Mouse (Mus musculus) spleen, adult 2 months (tissue): ENCODE results near the gene Sema3f. TPM values are rescaled to one million over a fixed set of nuclear protein-coding genes. Genes with fewer than 3 reads are reported as not detected.

ENCODE experiments used
- DNase-seq, 2 experiments: peaks; one replicate each; pipeline versions ENCODE4 v3.0.0 to v3.0.0-alpha.2; 2012 to 2021; ENCODE audit warnings: low spot score in 2 of 2, low read depth in 1 of 2
- H3K27ac ChIP-seq: fragments of 200-500 bp; 2 replicates; pipeline ENCODE4 v1.5.1; 2012; ENCODE audit warnings: low read length, inconsistent platforms; ENCODE audit not compliant: insufficient read depth
- H3K27me3 ChIP-seq: fragments of 200-500 bp; 2 replicates; pipeline ENCODE4 v1.6.1; 2012; ENCODE audit warnings: mild to moderate bottlenecking, moderate library complexity, low read length, inconsistent platforms; ENCODE audit not compliant: control insufficient read depth, insufficient read depth
- H3K36me3 ChIP-seq: fragments of 200-500 bp; 2 replicates; pipeline ENCODE4 v1.6.1; 2012; ENCODE audit warnings: mild to moderate bottlenecking, low read length, inconsistent platforms; ENCODE audit not compliant: control insufficient read depth, insufficient read depth
- H3K4me1 ChIP-seq: fragments of 200-500 bp; 2 replicates; pipeline ENCODE4 v1.6.1; 2011; ENCODE audit warnings: inconsistent platforms; ENCODE audit not compliant: control insufficient read depth, insufficient read depth, insufficient read length
- H3K4me3 ChIP-seq: fragments of 200-500 bp; 2 replicates; pipeline ENCODE4 v1.5.1; 2011; ENCODE audit warnings: mild to moderate bottlenecking, inconsistent platforms; ENCODE audit not compliant: insufficient read depth, insufficient read length; ENCODE audit errors: extremely low read depth
- CTCF ChIP-seq: fragments of 200-500 bp; IDR thresholded peaks from 2 replicates; pipeline ENCODE4 v1.5.1; 2011; ENCODE audit warnings: mild to moderate bottlenecking, inconsistent platforms; ENCODE audit not compliant: insufficient read depth, insufficient read length, insufficient replicate concordance; ENCODE audit errors: extremely low read depth
- POLR2A ChIP-seq: fragments of 200-500 bp; IDR thresholded peaks from 2 replicates; pipeline ENCODE4 v1.6.1; 2011; ENCODE audit warnings: low read depth, low read length, inconsistent platforms
- WGBS: fragments of 180-500 bp; shearing (Covaris S2); methylation state at CpG from one replicate; pipeline ENCODE4 v1.1.7; 2018; 5-methylcytosine and 5-hydroxymethylcytosine counted together
- polyA plus RNA-seq: library from polyadenylated mRNA; depleted of rRNA; stranded (reverse); fragments of >200 nt; gene quantifications from 2 replicates; pipeline ENCODE4 v1.2.3, GENCODE M21; 2012

The Sema3f gene
- polyA plus RNA-seq, 1 experiment: 61.6 TPM

DNA sequence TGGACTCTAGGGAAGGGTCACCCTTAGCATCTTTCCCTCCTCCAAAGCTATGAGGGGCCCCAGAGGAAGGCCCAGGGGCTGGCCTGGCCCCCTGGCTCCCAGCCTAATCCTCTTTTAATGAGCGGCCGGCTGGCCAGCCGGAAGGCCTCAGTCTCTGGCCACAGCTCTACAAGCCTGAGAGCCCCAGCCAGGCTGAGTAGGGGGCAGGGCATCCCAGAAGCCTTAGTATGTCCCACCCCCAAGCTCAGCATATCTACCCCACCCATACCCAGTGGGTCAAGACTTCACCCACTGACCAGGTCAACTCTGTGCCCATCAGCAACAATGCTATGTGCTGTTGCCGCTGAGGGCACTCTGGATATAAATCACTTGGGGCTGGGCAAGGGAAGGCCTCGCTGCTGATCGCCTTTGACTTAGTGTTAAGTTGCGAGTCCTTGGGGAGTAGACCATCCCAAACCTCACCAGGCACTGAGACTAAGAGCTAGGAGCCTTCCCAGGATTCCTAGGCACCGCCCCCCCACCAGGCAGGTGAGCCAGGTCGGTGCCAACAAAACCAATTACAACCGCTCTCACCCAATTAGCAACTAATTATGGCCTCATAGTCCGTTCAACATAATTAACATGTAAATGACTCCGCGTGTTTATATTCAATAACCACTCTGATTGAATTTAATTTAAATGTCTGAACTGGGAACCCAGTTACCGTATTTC, 12.3 kb downstream of the Sema3f start:
- Histone ChIP-seq H3K27me3 (no peaks in the 10 kb centered on the region), H3K4me1 (no peaks in the 10 kb centered on the region), H3K36me3 (no peaks in the 10 kb centered on the region), H3K4me3 (no peak overlapping the region), H3K27ac (peak overlapping the region; percentile 12; the same call in 1 of the 2 replicates)
- no peak for TF ChIP-seq CTCF
- no peak for TF ChIP-seq POLR2A
- 83% methylated on average over 14 of the region's 14 CpGs for WGBS
- no peak for DNase-seq

DNA sequence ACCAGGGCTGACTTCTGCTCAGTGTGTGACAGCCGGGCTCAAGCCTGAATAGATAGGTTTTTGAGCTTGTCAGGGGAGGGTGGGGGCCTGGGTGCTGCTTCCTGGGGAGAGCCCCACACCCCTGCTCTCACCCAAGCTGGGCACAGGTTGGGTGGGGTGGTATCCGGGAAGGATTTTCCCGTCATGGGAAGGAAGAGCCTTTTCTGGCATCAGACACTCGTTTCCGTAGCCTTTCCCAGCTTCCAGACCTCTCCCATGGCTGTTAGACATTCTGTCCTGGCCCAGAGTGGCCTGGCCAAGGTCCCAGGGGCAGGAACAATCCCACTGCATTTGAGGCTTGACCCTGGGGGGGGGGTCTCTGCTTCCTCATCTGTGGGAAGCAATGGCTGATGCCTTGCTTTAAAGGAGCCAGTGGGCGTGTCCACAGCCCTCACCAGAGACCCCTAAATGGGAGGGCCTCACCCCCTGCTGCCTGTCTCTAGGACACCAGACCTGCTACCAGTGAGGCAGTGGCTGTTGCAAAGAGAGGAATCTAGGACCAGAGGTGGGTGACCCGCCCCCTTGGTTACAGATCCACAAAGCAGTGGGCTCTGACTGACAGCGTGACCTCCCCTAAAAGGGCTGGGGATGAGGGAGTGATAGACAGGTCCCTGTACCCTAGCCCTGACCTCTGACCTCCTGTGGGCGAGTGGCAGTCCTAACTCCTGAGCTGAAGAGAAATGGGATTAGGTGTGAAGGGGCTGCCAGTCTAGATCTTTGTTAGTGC, 13.2 kb downstream of the Sema3f start:
- 82% methylated on average over 9 of the region's 9 CpGs for WGBS
- H3K27me3 ChIP-seq: no peaks in the 10 kb centered on the region

DNA sequence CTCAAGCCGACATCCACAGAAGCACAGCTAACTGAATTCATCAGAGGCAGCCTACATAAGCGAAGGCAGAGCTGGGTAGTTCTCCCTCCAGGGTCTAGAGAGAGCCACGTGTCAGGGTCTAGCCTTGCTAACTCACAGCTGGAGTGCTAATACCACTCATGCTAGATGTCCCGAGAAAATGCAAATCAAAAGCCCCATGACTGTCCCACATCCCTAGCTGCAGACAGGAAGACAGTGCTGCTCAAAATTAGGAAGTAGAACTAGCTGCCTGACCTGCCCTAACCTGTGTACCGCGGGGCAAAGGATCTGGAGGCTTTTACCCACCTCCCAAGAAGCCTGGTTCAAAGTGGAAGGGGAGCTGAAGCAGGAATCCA, 14.2 kb downstream of the Sema3f start:
- no peak for DNase-seq
- no peak overlapping the region for H3K4me3 ChIP-seq
- whole genome bisulfite sequencing: 10% methylated on average over 6 of the region's 6 CpGs
- H3K36me3 ChIP-seq: no peaks in the 10 kb centered on the region
- H3K27me3 ChIP-seq: no peaks in the 10 kb centered on the region
- TF ChIP-seq CTCF (no peak), POLR2A (no peak)
- no peaks in the 10 kb centered on the region for H3K4me1 ChIP-seq
- peak overlapping the region; percentile 33; the same call in 1 of the 2 replicates for H3K27ac ChIP-seq

More for the DNA sequence above, 13.2 kb downstream of the Sema3f start:
- no peak for DNase-seq
- no peak overlapping the region for H3K4me3 ChIP-seq
- H3K36me3 ChIP-seq: no peaks in the 10 kb centered on the region
- H3K4me1 ChIP-seq: no peaks in the 10 kb centered on the region
- no peak for TF ChIP-seq CTCF
- no peak for TF ChIP-seq POLR2A
- peak overlapping the region; percentile 18 for H3K27ac ChIP-seq

DNA sequence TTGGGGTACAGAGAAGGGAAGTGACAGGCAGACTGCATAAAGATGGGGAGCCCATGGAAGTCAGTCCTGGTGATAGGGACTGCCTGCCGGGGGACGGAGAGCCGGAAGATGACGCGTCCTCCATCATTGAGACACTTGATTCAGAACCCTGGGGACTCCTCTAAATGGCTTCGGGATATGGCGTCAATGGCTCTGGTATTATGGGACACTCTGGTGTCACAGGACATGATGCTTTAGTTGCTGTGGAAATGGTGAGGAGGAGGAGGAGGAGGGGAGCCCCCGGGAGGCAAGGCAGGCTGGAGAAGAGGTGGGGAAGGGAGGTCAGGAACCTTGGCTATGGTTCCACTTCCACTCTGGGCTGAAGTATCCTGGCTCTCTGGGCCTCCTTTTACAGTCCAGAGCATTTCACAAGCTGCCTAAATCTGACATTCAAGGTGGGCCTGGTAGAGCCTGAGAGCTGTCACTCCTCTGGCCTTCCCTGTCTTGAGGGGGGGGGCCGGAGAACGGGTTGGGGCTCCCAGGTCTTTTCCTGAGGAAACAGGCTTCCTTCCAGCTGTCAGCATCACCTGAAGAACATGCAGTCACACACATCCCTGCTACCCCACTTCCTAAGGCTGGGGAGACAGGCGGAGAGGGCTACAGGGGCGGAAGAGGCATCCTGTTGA, 14.7 kb downstream of the Sema3f start:
- H3K36me3 ChIP-seq: no peaks in the 10 kb centered on the region
- WGBS: 74% methylated on average over 12 of the region's 12 CpGs
- H3K27me3 ChIP-seq: no peaks in the 10 kb centered on the region
- no peak overlapping the region for H3K4me3 ChIP-seq
- DNase-seq: no peak
- no peak for TF ChIP-seq POLR2A
- TF ChIP-seq CTCF: no peak
- no peaks in the 10 kb centered on the region for H3K4me1 ChIP-seq
- H3K27ac ChIP-seq: peak overlapping the region; percentile 33

DNA sequence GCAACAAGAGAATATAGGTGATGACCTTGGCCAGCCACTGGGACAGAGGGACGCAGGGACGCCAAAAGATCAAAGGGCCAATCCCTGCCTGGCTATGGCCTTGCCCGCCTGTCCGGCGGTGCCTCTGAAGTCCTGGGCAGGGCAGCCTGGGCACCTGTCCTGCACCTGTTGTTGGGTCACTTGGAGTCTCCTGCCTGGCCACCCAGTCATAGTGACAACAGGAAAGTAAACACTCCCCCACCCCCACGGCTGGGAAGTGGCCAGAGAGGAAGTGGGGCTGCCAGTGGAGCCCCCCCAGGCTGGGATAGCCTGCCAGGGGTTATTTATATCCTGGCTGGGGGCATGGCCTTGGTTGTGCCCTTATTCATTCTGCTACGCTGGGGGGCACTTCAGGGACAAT, 15.6 kb downstream of the Sema3f start:
- 78% methylated on average over 7 of the region's 7 CpGs for WGBS
- TF ChIP-seq CTCF (no peak), POLR2A (no peak)
- Histone ChIP-seq H3K4me3 (no peak overlapping the region), H3K36me3 (no peaks in the 10 kb centered on the region), H3K27ac (no peak overlapping the region), H3K4me1 (no peaks in the 10 kb centered on the region), H3K27me3 (no peaks in the 10 kb centered on the region)
- no peak for DNase-seq

DNA sequence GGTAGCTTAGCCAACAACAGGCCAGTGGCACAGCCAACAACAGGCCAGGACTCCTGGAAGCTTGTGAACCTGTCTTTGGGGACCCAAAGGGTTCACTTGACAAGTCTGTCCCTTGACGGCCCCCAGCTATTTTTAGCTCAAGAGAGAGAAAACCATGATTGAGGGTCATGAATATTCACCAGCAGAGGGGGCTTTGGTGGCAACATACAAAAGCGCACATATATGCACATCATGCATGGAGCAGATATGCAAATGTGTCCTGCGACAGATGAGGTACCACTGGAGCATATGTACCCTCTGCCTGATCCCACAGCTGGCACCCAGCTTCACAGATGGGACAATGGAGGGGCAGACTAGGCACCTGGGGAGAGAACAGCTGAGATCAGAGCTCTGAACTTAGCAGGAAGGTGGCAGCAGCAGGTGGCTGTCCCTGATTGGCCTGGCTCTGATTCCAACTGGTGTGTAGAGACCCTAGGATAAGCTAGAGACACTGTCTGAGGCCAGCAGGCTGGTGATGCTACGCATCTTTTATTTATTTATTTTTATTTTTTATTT, 16.8 kb downstream of the Sema3f start:
- WGBS: 50% methylated on average over 4 of the region's 4 CpGs
- H3K4me1 ChIP-seq: no peaks in the 10 kb centered on the region

More for the DNA sequence above, 16.8 kb downstream of the Sema3f start:
- TF ChIP-seq CTCF (no peak), POLR2A (no peak)
- DNase-seq: no peak
- Histone ChIP-seq H3K27ac (no peak overlapping the region), H3K36me3 (no peaks in the 10 kb centered on the region), H3K4me3 (no peak overlapping the region), H3K27me3 (no peaks in the 10 kb centered on the region)
